Mouse (Mus musculus): Measurements from ENCODE around the gene Olfr736.

DNA sequence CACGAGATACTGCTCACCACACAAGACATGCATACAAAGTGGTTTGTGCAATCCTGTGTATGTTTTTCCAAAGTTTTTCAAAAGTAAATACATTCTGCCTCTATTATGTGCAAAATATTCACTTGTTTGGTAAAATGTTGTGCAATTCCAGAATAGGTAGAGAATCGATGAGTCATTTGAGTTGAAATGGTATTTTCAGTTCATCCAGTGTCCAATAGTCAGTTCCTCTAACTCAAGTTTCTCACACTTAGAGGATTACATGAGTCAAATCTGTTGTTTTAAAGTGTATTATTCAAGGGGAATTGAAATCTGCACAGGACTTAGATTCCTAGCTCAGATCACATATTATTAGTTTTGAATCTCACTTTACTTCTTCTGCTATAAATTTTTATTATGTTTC, 17.4 kb upstream of the Olfr736 start:
- TF ChIP-seq CTCF (IDR thresholded peaks at IDR 0.05; ENCODE audit: insufficient read depth, low read length): no peak
- TF ChIP-seq POLR2A (IDR thresholded peaks at IDR 0.05; ENCODE audit: borderline replicate concordance, extremely low read depth, low read depth, low read length): no peak
